Comparison of ENCODE assay signal across 21 mouse cellular contexts in genomic region chr9:52473555-52474196, GRCm38 (mm10).
A peak's percentile ranks its signal among the peaks of the same experiment; 100 is the strongest.
DNase-seq lines count a peak whose midpoint lies in the region; ATAC-seq and TF ChIP-seq lines count a peak whose summit lies in the region.
"Had no signal": no experiment of that assay in that cellular context is flagged by ENCODE, and none has a peak within 500 bp of the region (broad histone marks: within the 10 kb centered on the region; RNA-seq: fewer than 3 reads in every experiment).

No protein-coding gene starts in this region.

- no peak for TF ChIP-seq CTCF in brain, embryonic 14.5 days (IDR thresholded peaks at IDR 0.05; ENCODE audit: borderline replicate concordance, extremely low read depth, insufficient read depth, insufficient read length)
- TF ChIP-seq CTCF in hindbrain, postnatal 0 days (IDR thresholded peaks at IDR 0.05; ENCODE audit: low read depth): no peak
- no peak for TF ChIP-seq CTCF in gastrocnemius, adult 2 months (IDR thresholded peaks at IDR 0.05)

- no peak for ATAC-seq in midbrain, embryonic 14.5 days (ENCODE audit: low FRiP score, low TSS enrichment)
- ATAC-seq in midbrain, embryonic 11.5 days (ENCODE audit: low FRiP score): no peak
- peak; percentile 40; the same call in 1 of the 2 replicates for ATAC-seq in hindbrain, postnatal 0 days
- ATAC-seq in forebrain, embryonic 13.5 days: no peak
- ATAC-seq: CD4-positive, CD25-positive, alpha-beta regulatory T cell, adult 4 months had no signal

- no peaks in the 10 kb centered on the region for H3K27me3 ChIP-seq in midbrain, embryonic 14.5 days (ENCODE audit: control insufficient read depth, insufficient read depth, low read length)
- no peaks in the 10 kb centered on the region for H3K27me3 ChIP-seq in midbrain, embryonic 11.5 days (ENCODE audit: control insufficient read depth, insufficient read depth, low read length)
- H3K27me3 ChIP-seq in hindbrain, postnatal 0 days (ENCODE audit: insufficient read depth, low read length): no peaks in the 10 kb centered on the region
- H3K27me3 ChIP-seq in forebrain, embryonic 13.5 days: no peaks in the 10 kb centered on the region
- H3K27me3 ChIP-seq: embryonic facial prominence, embryonic 13.5 days; forebrain, embryonic 12.5 days; heart, embryonic 12.5 days; kidney, embryonic 15.5 days; liver, embryonic 13.5 days; lung, embryonic 15.5 days had no signal

- WGBS in midbrain, embryonic 14.5 days: 84% methylated on average over 11 of the region's 11 CpGs
- 91% methylated on average over 11 of the region's 11 CpGs for WGBS in midbrain, embryonic 11.5 days
- WGBS in hindbrain, postnatal 0 days: 56% methylated on average over 11 of the region's 11 CpGs
- WGBS in forebrain, embryonic 13.5 days: 77% methylated on average over 11 of the region's 11 CpGs

- no peak overlapping the region for H3K4me2 ChIP-seq in midbrain, embryonic 14.5 days (ENCODE audit: low read length)
- no peak overlapping the region for H3K4me2 ChIP-seq in midbrain, embryonic 11.5 days
- no peak overlapping the region for H3K4me2 ChIP-seq in hindbrain, postnatal 0 days (ENCODE audit: low read depth, low read length)
- H3K4me2 ChIP-seq in forebrain, embryonic 13.5 days: no peak overlapping the region
- H3K4me2 ChIP-seq: embryonic facial prominence, embryonic 13.5 days; forebrain, embryonic 12.5 days; heart, embryonic 12.5 days; kidney, embryonic 15.5 days; liver, embryonic 13.5 days; lung, embryonic 15.5 days had no signal

- 0 out of 2 replicates have a peak, but pooled peaks cover 3% of the 10 kb centered on the region for H3K4me1 ChIP-seq in midbrain, embryonic 14.5 days (ENCODE audit: control insufficient read depth, insufficient read depth, low read length)
- H3K4me1 ChIP-seq in midbrain, embryonic 11.5 days (ENCODE audit: control insufficient read depth, insufficient read depth, low read length): no peaks in the 10 kb centered on the region
- H3K4me1 ChIP-seq in hindbrain, postnatal 0 days (ENCODE audit: insufficient read depth, low read length): no peaks in the 10 kb centered on the region
- H3K4me1 ChIP-seq in forebrain, embryonic 13.5 days: no peaks in the 10 kb centered on the region
- H3K4me1 ChIP-seq: embryonic facial prominence, embryonic 13.5 days; forebrain, embryonic 12.5 days; heart, embryonic 12.5 days; kidney, embryonic 15.5 days; liver, embryonic 13.5 days; lung, embryonic 15.5 days had no signal

- no peak overlapping the region for H3K27ac ChIP-seq in midbrain, embryonic 14.5 days (replicated peaks; ENCODE audit: low read depth, low read length)
- H3K27ac ChIP-seq in midbrain, embryonic 11.5 days (ENCODE audit: low read depth, low read length): no peak overlapping the region
- peak overlapping the region; percentile 41; the same call in 1 of the 2 replicates for H3K27ac ChIP-seq in hindbrain, postnatal 0 days
- H3K27ac ChIP-seq in forebrain, embryonic 13.5 days: no peak overlapping the region
- no peak overlapping the region for H3K27ac ChIP-seq in gastrocnemius, adult 2 months
- H3K27ac ChIP-seq: embryonic facial prominence, embryonic 13.5 days; forebrain, embryonic 12.5 days; kidney, embryonic 15.5 days; liver, embryonic 13.5 days; lung, embryonic 15.5 days had no signal

- no peaks in the 10 kb centered on the region for H3K9me3 ChIP-seq in midbrain, embryonic 14.5 days (ENCODE audit: control insufficient read depth, low read length)
- no peaks in the 10 kb centered on the region for H3K9me3 ChIP-seq in midbrain, embryonic 11.5 days (ENCODE audit: control insufficient read depth, low read length)
- no peaks in the 10 kb centered on the region for H3K9me3 ChIP-seq in hindbrain, postnatal 0 days (ENCODE audit: low read length)
- no peaks in the 10 kb centered on the region for H3K9me3 ChIP-seq in forebrain, embryonic 13.5 days (replicated peaks)
- H3K9me3 ChIP-seq: embryonic facial prominence, embryonic 13.5 days; forebrain, embryonic 12.5 days; heart, embryonic 12.5 days; kidney, embryonic 15.5 days; liver, embryonic 13.5 days; lung, embryonic 15.5 days had no signal

- peak; percentile 4 for DNase-seq in cerebellum, adult 9-11 months
- no peak for DNase-seq in cerebellum, adult 8-10 months
- DNase-seq in midbrain, embryonic 14.5 days: peak; percentile 14
- DNase-seq in midbrain, embryonic 11.5 days (ENCODE audit: low spot score, missing footprints): no peak
- peak; percentile 29 for DNase-seq in brain, embryonic 14.5 days (ENCODE audit: low read depth)
- DNase-seq in hindbrain, postnatal 0 days (ENCODE audit: low spot score): peak; percentile 54
- DNase-seq in gastrocnemius, adult 2 months: no peak
- DNase-seq: heart, adult 18-20 months; heart, postnatal 10 days; kidney, adult 11 months; kidney, postnatal 36 days; liver, embryonic 13.5 days; lung, postnatal 36 days had no signal

- TF ChIP-seq POLR2A in brain, embryonic 14.5 days (IDR thresholded peaks at IDR 0.05; ENCODE audit: borderline replicate concordance, extremely low read depth, insufficient read depth, insufficient read length, poor library complexity, severe bottlenecking): no peak

- no peak overlapping the region for H3K4me3 ChIP-seq in midbrain, embryonic 14.5 days (replicated peaks; ENCODE audit: low read depth, low read length)
- no peak overlapping the region for H3K4me3 ChIP-seq in midbrain, embryonic 11.5 days (ENCODE audit: low read depth, low read length)
- no peak overlapping the region for H3K4me3 ChIP-seq in hindbrain, postnatal 0 days (ENCODE audit: low read length)
- H3K4me3 ChIP-seq in forebrain, embryonic 13.5 days: no peak overlapping the region
- no peak overlapping the region for H3K4me3 ChIP-seq in gastrocnemius, adult 2 months
- H3K4me3 ChIP-seq: embryonic facial prominence, embryonic 13.5 days; erythroblast, embryonic 14.5 days; forebrain, embryonic 12.5 days; heart, embryonic 12.5 days; kidney, embryonic 15.5 days; liver, embryonic 13.5 days; lung, embryonic 15.5 days had no signal

- no peak overlapping the region for H3K9ac ChIP-seq in midbrain, embryonic 14.5 days (replicated peaks; ENCODE audit: low read length)
- H3K9ac ChIP-seq in midbrain, embryonic 11.5 days (ENCODE audit: low read length): no peak overlapping the region
- H3K9ac ChIP-seq in hindbrain, postnatal 0 days (replicated peaks; ENCODE audit: low read length): no peak overlapping the region
- H3K9ac ChIP-seq in forebrain, embryonic 13.5 days: no peak overlapping the region
- H3K9ac ChIP-seq: embryonic facial prominence, embryonic 13.5 days; forebrain, embryonic 12.5 days; heart, embryonic 12.5 days; kidney, embryonic 15.5 days; liver, embryonic 13.5 days; lung, embryonic 15.5 days had no signal

- no peaks in the 10 kb centered on the region for H3K36me3 ChIP-seq in midbrain, embryonic 14.5 days (ENCODE audit: control insufficient read depth, insufficient read depth, low read length)
- no peaks in the 10 kb centered on the region for H3K36me3 ChIP-seq in midbrain, embryonic 11.5 days (ENCODE audit: control insufficient read depth, insufficient read depth, low read length)
- H3K36me3 ChIP-seq in hindbrain, postnatal 0 days (ENCODE audit: insufficient read depth, low read length): no peaks in the 10 kb centered on the region
- H3K36me3 ChIP-seq in forebrain, embryonic 13.5 days (ENCODE audit: poor library complexity, severe bottlenecking): no peaks in the 10 kb centered on the region
- H3K36me3 ChIP-seq: embryonic facial prominence, embryonic 13.5 days; forebrain, embryonic 12.5 days; heart, embryonic 12.5 days; kidney, embryonic 15.5 days; liver, embryonic 13.5 days; lung, embryonic 15.5 days had no signal

- intact Hi-C loops in gastrocnemius, adult 2 months (cut with DNase I): no loop called here

Comparison
In these comparisons a context has a peak if more than half of its experiments do, and no peak if none do; other contexts are left out.
1. DNase-seq: peak in cerebellum, adult 9-11 months (single experiment), midbrain, embryonic 14.5 days (single experiment), brain, embryonic 14.5 days (single experiment) and hindbrain, postnatal 0 days (single experiment); none in cerebellum, adult 8-10 months (single experiment), midbrain, embryonic 11.5 days (single experiment) and gastrocnemius, adult 2 months (single experiment).